Mouse (Mus musculus) forebrain, embryonic 12.5 days (tissue): ENCODE measurements around the gene Nlgn1. TPM values are rescaled to one million over a fixed set of nuclear protein-coding genes. Genes with fewer than 3 reads are reported as not detected.

Experiments used
- ATAC-seq: fragments of 200-750 bp; cut with Nextera tagmentation; 2 replicates; pipeline ENCODE4 v1.8.0; 2017; ENCODE audit warnings: moderate TSS enrichment; ENCODE audit not compliant: low FRiP score
- H3K27ac ChIP-seq: fragments of 300-500 bp; sonication (generic); 2 replicates; pipeline ENCODE4 v1.5.1; 2016; ENCODE audit warnings: mild to moderate bottlenecking
- H3K27me3 ChIP-seq: fragments of 300-500 bp; sonication (generic); 2 replicates; pipeline ENCODE4 v1.6.1; 2016; ENCODE audit warnings: mild to moderate bottlenecking
- H3K36me3 ChIP-seq: fragments of 300-500 bp; sonication (generic); replicated peaks from 2 replicates; pipeline ENCODE4 v1.6.1; 2016; ENCODE audit warnings: mild to moderate bottlenecking
- H3K4me1 ChIP-seq: fragments of 300-500 bp; sonication (generic); 2 replicates; pipeline ENCODE4 v1.6.1; 2016
- H3K4me2 ChIP-seq: fragments of 300-500 bp; sonication (generic); 2 replicates; pipeline ENCODE4 v1.6.1; 2016; ENCODE audit warnings: mild to moderate bottlenecking, moderate library complexity
- H3K4me3 ChIP-seq: fragments of 300-500 bp; sonication (generic); replicated peaks from 2 replicates; pipeline ENCODE4 v1.5.1; 2016; ENCODE audit warnings: mild to moderate bottlenecking
- H3K9ac ChIP-seq: fragments of 300-500 bp; sonication (generic); 2 replicates; pipeline ENCODE4 v1.6.1; 2016; ENCODE audit warnings: mild to moderate bottlenecking
- H3K9me3 ChIP-seq: fragments of 300-500 bp; sonication (generic); 2 replicates; pipeline ENCODE4 v1.6.1; 2016
- WGBS: fragments of 180-500 bp; shearing (Covaris S2); methylation state at CpG from one replicate; pipeline ENCODE4 v1.1.7; 2016; 5-methylcytosine and 5-hydroxymethylcytosine counted together
- polyA plus RNA-seq: library from polyadenylated mRNA; unstranded; fragments of >200 nt; fragmentation: Nextera tagmentation; extraction: Ambion mirVana; gene quantifications from 2 replicates; pipeline ENCODE4 v1.2.1, GENCODE M21; 2016

Gene Nlgn1
- polyA plus RNA-seq, 1 experiment from 2014 or later: 9.9 TPM

- peaks cover 4% of the 10 kb centered on the region; the same call in 1 of the 2 replicates for H3K4me1 ChIP-seq
- H3K27me3 ChIP-seq: no peaks in the 10 kb centered on the region
- H3K4me3 ChIP-seq: no peak overlapping the region
- 27% methylated on average over 4 of the region's 4 CpGs for WGBS
- no peak overlapping the region for H3K4me2 ChIP-seq
- no peaks in the 10 kb centered on the region for H3K36me3 ChIP-seq
- H3K9me3 ChIP-seq: no peaks in the 10 kb centered on the region
- ATAC-seq: peak; percentile 77
- H3K27ac ChIP-seq: 0 out of 2 replicates have a peak overlapping the region, but pooled peaks have one; percentile 53
- no peak overlapping the region for H3K9ac ChIP-seq
Measured at GRCm38 (mm10) chr3:26011310-26012078, 320.8 kb downstream of the Nlgn1 start.

GRCm38 (mm10) chr3:26002863-26003608 is 329.2 kb downstream of the Nlgn1 start:
- 26% methylated on average over 7 of the region's 7 CpGs for WGBS
- ATAC-seq: peak; percentile 93
- Histone ChIP-seq H3K4me1 (0 out of 2 replicates have a peak, but pooled peaks cover 8% of the 10 kb centered on the region), H3K27ac (no peak overlapping the region), H3K36me3 (no peaks in the 10 kb centered on the region), H3K27me3 (no peaks in the 10 kb centered on the region), H3K9ac (no peak overlapping the region), H3K4me3 (no peak overlapping the region), H3K9me3 (no peaks in the 10 kb centered on the region), H3K4me2 (no peak overlapping the region)

- H3K36me3 ChIP-seq: no peaks in the 10 kb centered on the region
- no peak overlapping the region for H3K9ac ChIP-seq
- H3K27me3 ChIP-seq: no peaks in the 10 kb centered on the region
- H3K4me2 ChIP-seq: no peak overlapping the region
- ATAC-seq: no peak
- no peak overlapping the region for H3K4me3 ChIP-seq
- WGBS: 16% methylated on average over 2 of the region's 2 CpGs
- H3K4me1 ChIP-seq: 0 out of 2 replicates have a peak, but pooled peaks cover 8% of the 10 kb centered on the region
- H3K9me3 ChIP-seq: no peaks in the 10 kb centered on the region
- H3K27ac ChIP-seq: no peak overlapping the region
Measured at GRCm38 (mm10) chr3:26002367-26002766, 329.9 kb downstream of the Nlgn1 start.

- no peaks in the 10 kb centered on the region for H3K36me3 ChIP-seq
- no peaks in the 10 kb centered on the region for H3K9me3 ChIP-seq
- no peaks in the 10 kb centered on the region for H3K27me3 ChIP-seq
- ATAC-seq: no peak
- WGBS: 87% methylated on average over 2 of the region's 2 CpGs
- no peak overlapping the region for H3K9ac ChIP-seq
- H3K4me2 ChIP-seq: no peak overlapping the region
- H3K4me1 ChIP-seq: no peaks in the 10 kb centered on the region
- no peak overlapping the region for H3K27ac ChIP-seq
- no peak overlapping the region for H3K4me3 ChIP-seq
Measured at GRCm38 (mm10) chr3:25967546-25967945, 364.7 kb downstream of the Nlgn1 start.

GRCm38 (mm10) chr3:25964237-25964636 is 368.0 kb downstream of the Nlgn1 start:
- no peak for ATAC-seq
- Histone ChIP-seq H3K36me3 (no peaks in the 10 kb centered on the region), H3K27ac (no peak overlapping the region), H3K9me3 (no peaks in the 10 kb centered on the region), H3K4me2 (no peak overlapping the region), H3K27me3 (no peaks in the 10 kb centered on the region), H3K4me3 (no peak overlapping the region), H3K4me1 (no peaks in the 10 kb centered on the region), H3K9ac (no peak overlapping the region)
- WGBS: 87% methylated on average over 3 of the region's 3 CpGs

GRCm38 (mm10) chr3:25963568-25963967 is 368.7 kb downstream of the Nlgn1 start:
- Histone ChIP-seq H3K9me3 (no peaks in the 10 kb centered on the region), H3K27me3 (no peaks in the 10 kb centered on the region), H3K9ac (no peak overlapping the region), H3K4me3 (no peak overlapping the region), H3K27ac (no peak overlapping the region), H3K36me3 (no peaks in the 10 kb centered on the region), H3K4me2 (no peak overlapping the region), H3K4me1 (no peaks in the 10 kb centered on the region)
- 86% methylated on average over 2 of the region's 2 CpGs for WGBS
- no peak for ATAC-seq

GRCm38 (mm10) chr3:25916535-25916934 is 415.7 kb downstream of the Nlgn1 start:
- H3K27ac ChIP-seq: no peak overlapping the region
- no peak overlapping the region for H3K9ac ChIP-seq
- H3K4me2 ChIP-seq: no peak overlapping the region
- no peaks in the 10 kb centered on the region for H3K36me3 ChIP-seq
- H3K4me1 ChIP-seq: no peaks in the 10 kb centered on the region
- no peaks in the 10 kb centered on the region for H3K9me3 ChIP-seq
- ATAC-seq: no peak
- WGBS: 83% methylated on average over 5 of the region's 5 CpGs
- no peaks in the 10 kb centered on the region for H3K27me3 ChIP-seq
- no peak overlapping the region for H3K4me3 ChIP-seq

- Histone ChIP-seq H3K9ac (no peak overlapping the region), H3K4me2 (no peak overlapping the region), H3K9me3 (no peaks in the 10 kb centered on the region), H3K27ac (0 out of 2 replicates have a peak overlapping the region, but pooled peaks have one; percentile 47), H3K27me3 (no peaks in the 10 kb centered on the region), H3K4me3 (no peak overlapping the region), H3K36me3 (no peaks in the 10 kb centered on the region), H3K4me1 (no peaks in the 10 kb centered on the region)
- ATAC-seq: 0 out of 2 replicates have a peak, but pooled peaks have one; percentile 39
- WGBS: 47% methylated on average over 2 of the region's 2 CpGs
Measured at GRCm38 (mm10) chr3:25914365-25915065, 417.7 kb downstream of the Nlgn1 start.

- no peak for ATAC-seq
- H3K27ac ChIP-seq: no peak overlapping the region
- no peaks in the 10 kb centered on the region for H3K4me1 ChIP-seq
- 0 out of 2 replicates have a peak, but pooled peaks cover 6% of the 10 kb centered on the region for H3K9me3 ChIP-seq
- H3K4me2 ChIP-seq: no peak overlapping the region
- no peak overlapping the region for H3K9ac ChIP-seq
- 81% methylated on average over 11 of the region's 11 CpGs for WGBS
- H3K4me3 ChIP-seq: no peak overlapping the region
- H3K36me3 ChIP-seq: no peaks in the 10 kb centered on the region
- no peaks in the 10 kb centered on the region for H3K27me3 ChIP-seq
Measured at GRCm38 (mm10) chr3:25903140-25903809, 429.0 kb downstream of the Nlgn1 start.

GRCm38 (mm10) chr3:25897456-25897855 is 434.8 kb downstream of the Nlgn1 start:
- no peak for ATAC-seq
- H3K9ac ChIP-seq: no peak overlapping the region
- no peaks in the 10 kb centered on the region for H3K36me3 ChIP-seq
- H3K4me3 ChIP-seq: no peak overlapping the region
- peaks cover 3% of the 10 kb centered on the region; the same call in 1 of the 2 replicates for H3K4me1 ChIP-seq
- no peak overlapping the region for H3K4me2 ChIP-seq
- no peaks in the 10 kb centered on the region for H3K27me3 ChIP-seq
- 0 out of 2 replicates have a peak, but pooled peaks cover 6% of the 10 kb centered on the region for H3K9me3 ChIP-seq
- no peak overlapping the region for H3K27ac ChIP-seq

GRCm38 (mm10) chr3:25884797-25885196 is 447.5 kb downstream of the Nlgn1 start:
- ATAC-seq: peak; percentile 49; the same call in 1 of the 2 replicates

GRCm38 (mm10) chr3:25869161-25869560 is 463.1 kb downstream of the Nlgn1 start:
- no peaks in the 10 kb centered on the region for H3K4me1 ChIP-seq
- no peak for ATAC-seq
- no peak overlapping the region for H3K4me2 ChIP-seq
- no peak overlapping the region for H3K27ac ChIP-seq
- H3K27me3 ChIP-seq: no peaks in the 10 kb centered on the region
- no peaks in the 10 kb centered on the region for H3K36me3 ChIP-seq
- no peak overlapping the region for H3K4me3 ChIP-seq
- H3K9ac ChIP-seq: no peak overlapping the region
- no peaks in the 10 kb centered on the region for H3K9me3 ChIP-seq

More at GRCm38 (mm10) chr3:25884797-25885196, 447.5 kb downstream of the Nlgn1 start:
- Histone ChIP-seq H3K9ac (no peak overlapping the region), H3K4me2 (no peak overlapping the region), H3K27me3 (no peaks in the 10 kb centered on the region), H3K4me1 (no peaks in the 10 kb centered on the region), H3K27ac (no peak overlapping the region), H3K9me3 (no peaks in the 10 kb centered on the region), H3K4me3 (no peak overlapping the region), H3K36me3 (no peaks in the 10 kb centered on the region)
- 53% methylated on average over 2 of the region's 2 CpGs for WGBS
